Mouse (Mus musculus) neural tube, embryonic 10.5 days (tissue): ENCODE results near the gene Fbxo21.
A peak's percentile ranks its signal among the peaks of the same experiment; 100 is the strongest.

Experiments
- DNase-seq: peaks from one replicate; pipeline ENCODE4 v3.0.0-alpha.2; 2017; ENCODE audit warnings: low spot score; ENCODE audit errors: extremely low spot score

Gene Fbxo21

DNA sequence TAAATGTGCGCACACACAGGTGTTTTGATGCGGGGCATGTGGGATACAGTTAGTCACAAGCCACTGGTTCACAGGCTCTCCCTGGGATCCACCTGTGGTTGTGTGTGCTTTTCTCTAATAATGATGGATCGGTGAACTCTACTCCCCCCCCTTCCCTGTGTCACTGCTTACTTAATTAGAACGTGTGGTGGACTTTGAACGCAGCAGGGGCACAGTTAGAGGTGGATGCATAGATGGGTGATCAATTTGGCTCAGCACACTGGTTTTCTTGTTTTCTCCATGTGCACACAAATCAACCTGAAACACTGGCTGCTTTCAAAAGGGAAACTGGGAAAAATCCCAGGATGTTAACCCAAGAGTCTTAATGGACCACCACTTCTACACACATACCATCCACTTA, 2.6 kb downstream of the Fbxo21 start:
- DNase-seq, result no peak

GRCm38 (mm10) chr5:117980921-117981320, 4.4 kb downstream of the Fbxo21 start:
- DNase-seq, result no peak

GRCm38 (mm10) chr5:117981943-117982342, 5.4 kb downstream of the Fbxo21 start:
- no peak for DNase-seq

GRCm38 (mm10) chr5:117986327-117986726, 9.8 kb downstream of the Fbxo21 start:
- no peak for DNase-seq

GRCm38 (mm10) chr5:117987891-117988290, 11.4 kb downstream of the Fbxo21 start:
- DNase-seq, result no peak

DNA sequence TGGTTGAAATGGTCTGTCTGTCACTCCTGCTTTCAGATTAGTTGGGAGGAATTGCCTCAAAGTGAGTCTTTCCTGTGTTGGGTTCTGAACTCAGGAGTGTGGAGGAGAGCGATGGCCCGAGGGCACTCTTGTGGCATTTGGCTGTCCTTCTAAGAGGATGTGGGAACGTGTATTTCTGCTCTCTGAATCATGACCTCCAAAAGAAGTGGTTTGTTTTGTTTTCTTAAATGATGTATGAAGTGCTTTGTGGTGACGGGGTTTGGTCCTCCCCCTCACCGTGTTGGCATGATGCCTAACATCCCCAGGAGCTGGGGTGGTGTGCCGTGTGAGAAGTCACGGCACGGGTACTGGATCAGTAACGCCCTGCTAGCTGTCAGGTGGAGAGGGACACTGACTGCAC, 11.8 kb downstream of the Fbxo21 start:
- no peak for DNase-seq

DNA sequence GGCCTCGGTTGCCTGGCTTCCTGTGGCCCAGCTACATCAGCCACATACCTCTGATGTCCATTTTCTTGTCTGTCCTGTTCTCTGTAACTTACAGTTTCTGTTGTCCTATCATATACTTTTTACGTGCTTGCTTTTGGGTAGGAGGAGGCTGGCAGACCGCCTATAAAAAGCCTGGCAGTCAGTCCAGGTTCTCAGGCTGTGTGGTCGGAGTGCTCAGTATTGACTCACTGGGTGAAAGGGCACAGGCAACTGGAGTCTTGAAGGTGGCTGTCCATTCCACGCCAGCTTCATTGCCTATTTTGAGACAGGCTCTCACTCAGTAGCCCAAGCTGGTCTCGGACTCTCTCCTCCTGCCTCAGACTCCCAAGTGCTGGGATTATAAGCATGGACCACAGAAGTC, 13.2 kb downstream of the Fbxo21 start:
- no peak for DNase-seq

- no peak for DNase-seq
Observed at GRCm38 (mm10) chr5:117990957-117991356, 14.4 kb downstream of the Fbxo21 start.

- DNase-seq, result no peak
Observed at GRCm38 (mm10) chr5:117993550-117993949, 17.0 kb downstream of the Fbxo21 start.

DNA sequence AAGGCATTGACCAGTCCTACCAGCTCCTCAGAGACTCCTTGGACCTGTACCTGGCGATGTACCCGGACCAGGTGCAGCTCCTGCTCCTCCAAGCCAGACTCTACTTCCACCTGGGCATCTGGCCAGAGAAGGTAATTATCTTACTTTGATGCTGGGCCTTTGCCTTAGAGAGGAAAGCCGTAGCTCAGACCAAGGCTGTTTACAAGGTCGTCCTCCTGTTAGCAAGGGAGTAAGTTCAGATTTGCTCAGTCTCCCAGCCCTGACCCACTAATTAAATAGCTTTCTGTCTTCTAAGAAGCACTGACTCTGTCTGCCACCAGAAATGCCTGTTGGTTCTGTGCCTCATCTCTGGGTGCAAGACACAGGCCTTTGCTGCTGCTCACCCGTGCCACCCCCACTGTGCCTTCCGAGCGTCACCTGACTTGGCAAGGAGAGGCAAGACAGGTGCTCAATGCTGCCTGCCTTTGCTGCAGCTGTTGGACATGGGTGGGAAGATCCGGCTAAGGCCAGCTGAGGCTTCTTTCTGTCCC, 18.9 kb downstream of the Fbxo21 start:
- no peak for DNase-seq

GRCm38 (mm10) chr5:117995911-117996310, 19.4 kb downstream of the Fbxo21 start:
- DNase-seq, result no peak

DNA sequence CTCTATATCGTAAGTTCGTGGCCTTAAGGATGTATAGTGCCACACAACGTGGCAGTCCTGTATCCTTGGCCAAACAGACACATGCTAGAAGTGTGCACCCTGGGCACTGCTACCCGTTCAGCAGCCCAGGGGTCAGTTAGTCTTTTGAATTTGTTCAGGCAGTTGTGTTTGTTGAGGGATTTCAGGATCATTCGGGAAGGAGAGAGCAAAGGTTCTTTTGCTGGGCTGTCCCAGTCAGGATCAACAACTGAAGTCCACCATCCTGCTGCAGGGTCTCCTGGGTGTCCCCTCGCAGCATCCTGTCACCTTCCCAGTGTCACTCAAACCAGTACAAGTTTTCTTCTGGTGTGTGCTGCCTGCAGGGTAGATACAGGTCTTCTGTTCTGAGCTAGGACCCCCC, 20.1 kb downstream of the Fbxo21 start:
- DNase-seq, result no peak

DNA sequence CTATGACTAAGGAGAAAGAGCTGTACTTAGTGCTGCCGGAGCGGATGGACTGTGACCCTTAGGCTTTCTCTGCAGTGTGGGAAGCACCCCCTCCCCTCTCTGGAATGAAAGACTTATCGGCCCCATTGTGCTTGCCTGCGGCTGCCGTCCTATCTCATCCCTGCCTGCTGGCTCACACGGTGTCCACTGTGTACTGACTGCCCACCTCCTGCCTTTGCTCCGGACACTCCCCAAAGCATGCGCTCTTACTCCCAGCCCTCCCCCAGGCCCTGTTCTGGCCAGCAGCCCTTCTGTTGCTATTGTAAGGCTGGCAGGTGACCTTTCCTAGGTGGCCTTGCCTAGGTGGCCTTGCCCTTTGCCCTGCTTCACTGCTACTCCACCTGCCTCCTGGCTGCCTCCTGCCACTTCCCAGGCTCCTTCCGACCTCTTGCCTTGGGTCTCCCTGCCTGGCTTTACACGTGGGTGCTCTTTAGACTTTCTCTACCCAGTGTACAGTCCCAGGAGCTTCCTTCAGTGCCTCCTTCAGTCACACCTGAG, 21.0 kb downstream of the Fbxo21 start:
- no peak for DNase-seq

DNA sequence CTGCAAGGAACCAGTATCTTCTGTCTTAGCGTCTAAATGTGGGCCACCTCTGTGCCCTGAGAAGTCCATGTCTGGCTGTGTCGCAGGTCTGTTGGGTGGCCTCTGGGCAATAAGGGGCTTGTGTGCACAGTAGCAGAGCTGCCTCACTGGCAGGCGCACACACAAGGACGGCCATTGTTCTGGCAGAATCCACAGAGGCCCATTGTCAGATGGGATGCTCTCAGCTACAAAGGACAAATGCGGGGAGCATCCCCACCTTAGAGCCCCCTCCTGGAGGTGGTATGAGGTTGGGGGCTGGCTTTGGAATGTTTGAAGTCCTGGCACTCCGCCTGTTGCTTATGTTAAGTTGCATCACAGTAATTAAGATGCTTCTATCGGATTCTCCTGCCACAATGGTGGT, 22.5 kb downstream of the Fbxo21 start:
- no peak for DNase-seq

DNA sequence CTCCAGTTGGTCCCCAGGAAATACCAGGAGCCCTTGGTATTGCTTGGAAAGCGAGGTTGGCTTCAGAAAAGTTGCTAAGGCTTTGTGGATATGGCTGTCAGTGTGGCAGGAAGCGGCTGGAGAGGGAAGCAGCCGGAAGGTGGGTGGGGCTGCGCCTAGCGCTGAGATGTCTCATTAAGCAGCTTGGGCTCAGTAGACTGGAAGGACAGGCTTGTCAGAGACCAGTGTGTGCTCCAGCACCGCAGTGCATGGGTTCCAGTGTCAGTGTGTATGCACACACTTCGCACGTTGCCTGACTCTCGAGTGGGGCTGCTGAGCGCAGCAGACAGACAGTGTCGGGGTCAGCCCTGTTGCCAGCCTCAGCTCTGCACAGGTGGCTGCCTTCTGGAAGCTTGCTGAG, 23.1 kb downstream of the Fbxo21 start:
- no peak for DNase-seq

DNA sequence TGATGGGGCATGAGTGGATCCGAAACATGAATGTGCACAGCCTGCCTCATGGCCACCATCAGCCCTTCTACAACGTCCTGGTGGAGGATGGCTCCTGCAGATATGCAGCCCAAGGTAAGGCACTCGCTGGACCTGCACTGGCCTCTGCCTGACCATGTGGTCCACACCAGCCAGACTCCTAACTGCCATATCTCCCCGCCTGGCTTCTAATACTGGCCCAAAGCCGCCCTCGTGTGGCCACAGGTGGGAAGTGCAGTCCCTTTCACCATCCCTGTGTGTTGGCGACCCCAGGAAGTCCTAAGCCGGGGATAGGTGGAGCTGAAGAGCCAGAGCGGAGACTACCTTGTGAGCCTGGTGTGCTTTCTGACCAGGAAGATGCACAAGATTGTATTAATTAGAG, 25.5 kb downstream of the Fbxo21 start:
- peak; percentile 79 for DNase-seq

GRCm38 (mm10) chr5:118004619-118005018, 28.1 kb downstream of the Fbxo21 start:
- DNase-seq, result peak; percentile 38

DNA sequence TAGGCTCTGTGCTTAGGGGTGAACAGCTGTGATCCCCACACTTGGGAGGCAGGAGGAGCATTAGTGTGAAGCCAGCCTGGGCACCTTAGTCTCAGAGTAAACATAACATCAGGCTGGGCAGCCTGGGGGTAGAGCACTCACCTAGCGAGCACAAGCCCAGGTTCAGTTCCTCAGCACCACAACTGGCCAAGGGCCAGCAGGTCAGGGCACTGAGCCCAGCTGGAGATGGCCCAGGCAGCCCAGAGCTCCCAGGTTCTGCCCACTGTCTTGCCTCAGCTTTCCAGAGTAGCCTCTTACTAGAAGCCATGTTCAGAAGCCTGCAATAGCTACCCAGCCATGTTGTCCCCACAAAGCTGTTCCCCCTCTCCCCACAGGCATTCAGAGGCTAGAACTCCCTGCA, 29.2 kb downstream of the Fbxo21 start:
- DNase-seq, result no peak

DNA sequence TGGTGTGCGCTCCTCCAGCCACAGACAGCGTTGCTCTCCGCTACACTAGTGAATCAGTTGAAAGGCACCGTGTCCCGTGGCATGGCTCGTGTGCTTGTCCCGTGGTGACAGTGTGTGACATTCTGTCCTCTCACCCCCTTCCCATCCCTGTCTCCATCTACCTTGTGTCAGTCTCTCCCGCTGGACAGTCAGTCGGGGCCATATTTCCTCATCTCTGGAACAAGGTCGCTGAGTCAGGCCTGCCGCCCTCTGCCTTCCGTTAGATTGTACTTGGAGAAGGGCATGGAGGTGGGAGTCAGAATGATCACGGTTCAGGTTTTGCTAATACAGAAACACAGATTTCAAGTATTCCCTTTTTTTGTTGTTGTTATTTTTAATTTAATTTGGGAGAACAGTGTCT, 31.8 kb downstream of the Fbxo21 start:
- DNase-seq, result no peak

- DNase-seq, result no peak
Observed at GRCm38 (mm10) chr5:118010872-118011271, 34.3 kb downstream of the Fbxo21 start.

- DNase-seq, result no peak
Observed at GRCm38 (mm10) chr5:118011796-118012195, 35.3 kb downstream of the Fbxo21 start.

- no peak for DNase-seq
Observed at GRCm38 (mm10) chr5:118015028-118015427, 38.5 kb downstream of the Fbxo21 start.

GRCm38 (mm10) chr5:118015669-118016068, 39.1 kb downstream of the Fbxo21 start:
- DNase-seq, result no peak

DNA sequence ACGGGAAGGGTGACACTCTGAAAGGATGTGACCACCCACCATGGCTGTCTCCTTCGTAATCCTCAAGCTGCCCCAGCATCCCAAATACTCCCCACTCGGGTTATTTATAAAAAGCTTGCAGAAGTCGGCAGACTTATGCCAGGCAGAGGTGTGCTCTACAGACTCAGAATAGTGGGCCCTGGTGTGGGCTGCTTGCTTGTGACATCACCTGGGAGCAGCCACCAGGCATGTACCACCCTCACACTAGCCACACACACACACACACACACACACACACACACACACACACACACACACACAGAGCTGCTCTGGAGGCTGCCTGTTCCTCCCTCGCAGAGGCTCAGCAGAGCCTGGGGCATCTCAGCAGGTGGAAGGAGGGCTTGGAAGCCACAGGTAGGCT, 41.0 kb downstream of the Fbxo21 start:
- no peak for DNase-seq
